Mouse (Mus musculus) B cell, adult 67 days (primary cell): ENCODE results near the gene Oxgr1. TPM values are rescaled to one million over a fixed set of nuclear protein-coding genes. Genes with fewer than 3 reads are reported as not detected.

Experiments
- total RNA-seq, 2 experiments: library from RNA; stranded (reverse); gene quantifications; 4 replicates each; pipeline ENCODE4 v1.2.4; 2023

Gene Oxgr1
- total RNA-seq: not detected

GRCm38 (mm10) chr14:120042187-120042820 is at the start of gene Oxgr1:
Gene Oxgr1, minus strand, starts transcription at chr14:120042435.

Other genes with a start within 250 kb of the Oxgr1 start
- 100 to 1,000 TPM; 103 to 105 TPM for gene Mbnl2, start 233.2 kb upstream of the Oxgr1 start, total RNA-seq